Mouse (Mus musculus) spleen, postnatal 14 days (tissue): ENCODE results near the gene Mogs.

Experiments
- DNase-seq, 2 experiments: peaks; one replicate each; pipeline ENCODE4 v3.0.0; 2021 to 2022; ENCODE audit warnings: low spot score in 2 of 2

Gene Mogs

DNA sequence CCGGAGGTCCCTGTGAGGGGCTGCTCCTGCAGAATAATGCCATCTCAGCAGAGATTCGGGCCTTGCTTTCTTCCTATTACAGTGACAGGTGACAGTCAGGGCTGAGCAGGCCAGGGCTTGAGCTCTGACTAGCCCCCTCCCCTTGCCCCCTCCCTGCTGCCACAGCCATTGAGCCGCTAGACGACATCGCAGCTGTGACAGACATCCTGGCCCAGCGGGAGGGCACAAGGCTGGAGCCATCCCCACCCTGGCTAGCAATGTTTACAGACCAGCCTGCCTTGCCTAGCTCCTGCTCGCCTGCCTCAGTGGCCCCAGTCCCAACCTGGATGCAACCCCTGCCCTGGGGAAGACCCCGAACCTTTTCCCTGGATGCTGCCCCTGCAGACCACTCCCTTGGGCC lies 36.4 kb downstream of the Mogs start:
- DNase-seq = no peak

GRCm38 (mm10) chr6:83153038-83153437 lies 37.7 kb downstream of the Mogs start:
- DNase-seq = no peak

DNA sequence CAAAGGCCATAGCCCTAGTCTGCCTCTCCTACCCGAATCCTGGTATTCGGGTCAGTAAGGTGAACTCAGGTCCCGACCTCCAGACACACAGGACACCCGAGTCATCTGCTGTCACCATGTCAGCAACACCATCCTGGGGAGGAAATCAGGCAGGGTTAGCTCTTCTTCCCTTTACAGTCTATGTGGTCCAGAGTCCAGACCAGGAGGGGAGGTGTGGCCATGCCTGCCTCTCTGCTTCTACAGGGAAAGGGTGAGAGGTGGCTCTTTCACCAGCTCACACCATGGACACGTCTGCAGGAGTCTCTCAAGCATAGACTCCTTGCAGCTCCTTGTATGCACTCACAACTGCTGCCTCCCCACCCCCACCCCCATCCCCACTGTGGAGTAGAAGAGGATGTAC lies 38.2 kb downstream of the Mogs start:
- no peak for DNase-seq

GRCm38 (mm10) chr6:83155552-83156238 lies 40.4 kb downstream of the Mogs start:
- no peak for DNase-seq

- peak in 1 of 2 experiments; percentile 23 for DNase-seq
These were observed 41.0 kb downstream of the Mogs start, which contains the start of the genes Wdr54 and 1700003E16Rik for GRCm38 (mm10) chr6:83156259-83156684. TSS of gene Wdr54 (minus strand) at chr6:83156397. TSS of gene 1700003E16Rik (plus strand) at chr6:83156404.

DNA sequence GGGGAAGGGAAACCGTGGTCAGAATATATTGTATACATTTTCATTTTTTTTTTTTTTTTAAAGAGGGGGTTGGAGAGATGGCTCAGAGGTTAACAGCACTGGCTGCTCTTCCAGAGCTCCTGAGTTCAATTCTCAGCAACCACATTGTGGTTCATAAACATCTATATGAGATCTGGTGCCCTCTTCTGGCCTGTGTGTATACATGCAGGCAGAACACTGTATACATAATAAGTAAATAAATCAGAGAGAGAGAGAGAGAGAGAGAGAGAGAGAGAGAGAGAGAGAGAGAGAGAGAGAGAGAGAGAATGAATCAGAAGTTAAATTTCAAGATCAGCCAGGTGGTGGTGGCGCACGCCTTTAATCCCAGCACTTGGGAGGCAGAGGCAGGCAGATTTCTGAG lies 44.2 kb downstream of the Mogs start:
- DNase-seq = peak in 1 of 2 experiments; percentile 32

GRCm38 (mm10) chr6:83161442-83161841 lies 46.1 kb downstream of the Mogs start:
- DNase-seq = no peak

- no peak for DNase-seq
These were observed 46.8 kb downstream of the Mogs start for GRCm38 (mm10) chr6:83161921-83162641.

DNA sequence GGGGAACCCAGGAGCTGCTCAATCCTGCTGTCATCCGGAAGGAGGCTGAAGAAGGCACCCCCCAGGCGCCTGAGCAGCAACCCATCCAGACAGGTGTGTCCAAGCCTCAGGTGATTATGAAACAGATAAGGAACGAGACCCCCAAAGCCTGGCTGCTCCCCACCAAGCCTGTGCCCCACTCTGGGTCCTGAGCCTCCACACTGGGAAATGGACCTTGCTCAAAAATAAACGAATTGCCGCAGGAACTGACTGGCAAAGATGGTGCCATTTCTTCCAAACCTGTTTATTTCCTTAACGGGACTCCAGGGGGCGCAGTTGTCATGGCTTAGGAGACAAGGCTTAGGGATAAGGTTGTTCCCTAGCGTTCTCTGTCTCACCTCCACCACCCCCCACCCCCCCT lies 47.4 kb downstream of the Mogs start:
- peak in 1 of 2 experiments; percentile 38 for DNase-seq

GRCm38 (mm10) chr6:83165026-83165606 lies 49.8 kb downstream of the Mogs start:
- no peak for DNase-seq

DNA sequence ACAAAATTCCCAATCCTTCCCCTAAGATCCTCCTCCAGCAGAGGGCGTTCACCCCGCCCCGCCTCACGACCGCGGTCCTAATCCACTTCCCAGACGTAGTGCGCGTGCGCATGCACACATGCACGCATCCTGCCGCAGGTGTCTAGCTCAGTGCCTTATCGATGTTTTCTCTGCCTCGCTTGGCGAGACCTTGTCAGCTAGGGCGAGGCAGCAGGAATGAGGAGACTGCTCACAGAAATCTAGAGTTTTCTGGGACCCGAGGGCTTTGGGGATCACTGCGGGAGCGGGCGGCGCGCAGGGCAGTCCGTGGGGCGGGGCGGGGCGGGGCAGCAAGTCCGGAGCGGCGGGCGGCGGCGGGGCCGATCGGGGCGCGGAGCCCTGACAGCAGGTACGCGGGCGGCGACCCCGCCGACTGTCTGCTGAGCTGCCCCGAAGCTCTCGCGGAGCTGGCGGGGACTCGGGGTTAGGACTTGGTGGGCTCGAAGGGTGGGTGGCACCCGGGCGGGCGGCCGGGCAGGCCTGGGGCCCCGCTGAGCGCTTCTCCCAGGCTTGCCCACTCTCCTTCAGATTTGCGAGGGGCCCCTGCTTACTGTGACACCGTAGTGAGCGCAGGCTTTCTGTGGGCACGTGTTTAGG lies 50.4 kb downstream of the Mogs start, which contains the start of gene Dctn1:
Gene Dctn1, plus strand, starts transcription at position 314 of the 636 bp plus-strand sequence.
- peak; percentile 88 to 91 for DNase-seq

DNA sequence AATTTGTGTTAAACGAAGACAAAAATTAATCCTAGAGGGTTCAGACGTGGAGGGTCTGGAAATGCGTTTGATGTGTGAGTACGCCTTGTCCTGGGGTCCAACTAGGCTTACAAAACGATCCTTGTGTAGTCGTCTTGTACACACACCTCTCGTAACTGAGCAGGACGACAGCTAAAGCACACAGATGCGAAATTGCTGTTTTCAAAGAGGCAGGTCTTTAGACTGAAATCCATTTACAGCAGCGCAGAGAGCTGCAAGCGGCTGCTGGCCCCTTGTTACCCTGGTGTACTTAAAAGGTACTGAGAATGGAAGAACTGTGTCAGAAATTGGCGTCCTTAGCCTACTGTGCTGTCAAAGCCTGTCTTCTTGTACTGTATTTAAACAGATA lies 50.9 kb downstream of the Mogs start:
- no peak for DNase-seq
